Mouse (Mus musculus) adipose tissue, adult 10 weeks (tissue): ENCODE data around the gene Bcl2l13. TPM values are rescaled to one million over a fixed set of nuclear protein-coding genes. Genes with fewer than 3 reads are reported as not detected.

Source experiments
- polyA plus RNA-seq: library from polyadenylated mRNA; stranded (reverse); fragments of 350-450 nt; fragmentation: Illumina TruSeq; extraction: RNeasy Lipid Tissue Mini Kit (QIAGEN cat#74804); gene quantifications from one replicate; pipeline ENCODE4 v1.2.3, GENCODE M21; 2014; ENCODE audit warnings: low read depth, low replicate concordance

Bcl2l13 gene
- polyA plus RNA-seq = 28.6 TPM

GRCm38 (mm10) chr6:120835474-120836374, at the start of gene Bcl2l13:
Gene Bcl2l13 (plus strand): TSS chr6:120836212.

GRCm38 (mm10) chr6:120822307-120822928, 13.6 kb upstream of the Bcl2l13 start, which contains the start of gene Atp6v1e1:
Gene Atp6v1e1 (minus strand): TSS chr6:120822793.

GRCm38 (mm10) chr6:120916074-120916971, 80.3 kb downstream of the Bcl2l13 start, which contains the start of gene Bid:
Gene Bid (minus strand): TSS chr6:120916853.

Other genes starting within 250 kb of the Bcl2l13 start
- gene Cecr2, start 169.8 kb upstream of the Bcl2l13 start, polyA plus RNA-seq = 3.4 TPM
- 0.72 TPM for gene Slc25a18, start 62.6 kb upstream of the Bcl2l13 start, polyA plus RNA-seq
- 188 TPM for gene Atp6v1e1, start 13.4 kb upstream of the Bcl2l13 start, polyA plus RNA-seq
- 12.8 TPM for gene Bid, start 80.6 kb downstream of the Bcl2l13 start, polyA plus RNA-seq